Mouse (Mus musculus) neural tube, embryonic 11.5 days (tissue): ENCODE results near the gene 1700003E16Rik. TPM values are rescaled to one million over a fixed set of nuclear protein-coding genes. Genes with fewer than 3 reads are reported as not detected.
A peak's percentile ranks its signal among the peaks of the same experiment; 100 is the strongest.
"Not testable (repeated sequence)": the region's sequence is repeated elsewhere in the genome, so short reads cannot be mapped to it uniquely, and the experiment has no call there.

Experiments
- ATAC-seq: fragments of 200-750 bp; cut with Nextera tagmentation; 2 replicates; pipeline ENCODE4 v1.8.0; 2017; ENCODE audit warnings: moderate number of reproducible peaks, mild to moderate bottlenecking, moderate TSS enrichment, moderate library complexity; ENCODE audit not compliant: insufficient read depth, low FRiP score, low TSS enrichment
- DNase-seq: peaks from one replicate; pipeline ENCODE4 v3.0.0-alpha.2; 2015; ENCODE audit warnings: low spot score
- H3K27ac ChIP-seq: fragments of 300-500 bp; sonication (generic); 2 replicates; pipeline ENCODE4 v1.5.1; 2014; ENCODE audit warnings: low read depth, mild to moderate bottlenecking, low read length
- H3K27me3 ChIP-seq: fragments of 300-500 bp; sonication (generic); 2 replicates; pipeline ENCODE4 v1.6.1; 2014; ENCODE audit warnings: mild to moderate bottlenecking, low read length, mixed read lengths; ENCODE audit not compliant: control insufficient read depth, insufficient read depth
- H3K36me3 ChIP-seq: fragments of 300-500 bp; sonication (generic); 2 replicates; pipeline ENCODE4 v1.6.1; 2014; ENCODE audit warnings: mild to moderate bottlenecking, low read length, moderate library complexity, mixed read lengths; ENCODE audit not compliant: control insufficient read depth, insufficient read depth
- H3K4me1 ChIP-seq: fragments of 300-500 bp; sonication (generic); 2 replicates; pipeline ENCODE4 v1.6.1; 2014; ENCODE audit warnings: low read length, mixed read lengths; ENCODE audit not compliant: control insufficient read depth, insufficient read depth
- H3K4me2 ChIP-seq: fragments of 300-500 bp; sonication (generic); 2 replicates; pipeline ENCODE4 v1.6.1; 2014; ENCODE audit warnings: low read depth, mild to moderate bottlenecking, moderate library complexity
- H3K4me3 ChIP-seq: fragments of 300-500 bp; sonication (generic); 2 replicates; pipeline ENCODE4 v1.5.1; 2014; ENCODE audit warnings: low read depth, low read length
- H3K9ac ChIP-seq: fragments of 300-500 bp; sonication (generic); 2 replicates; pipeline ENCODE4 v1.6.1; 2014; ENCODE audit warnings: mild to moderate bottlenecking, low read length
- H3K9me3 ChIP-seq: fragments of 300-500 bp; sonication (generic); 2 replicates; pipeline ENCODE4 v1.6.1; 2016; ENCODE audit warnings: low read length; ENCODE audit not compliant: control insufficient read depth
- WGBS: fragments of 180-500 bp; shearing (Covaris S2); extraction: QIAGEN DNeasy Blood & Tissue Kit; methylation state at CpG from one replicate; pipeline ENCODE4 v1.1.7; 2014; 5-methylcytosine and 5-hydroxymethylcytosine counted together
- polyA plus RNA-seq: library from polyadenylated mRNA; unstranded; fragments of >200 nt; fragmentation: Nextera tagmentation; extraction: Ambion mirVana; gene quantifications from 2 replicates; pipeline ENCODE4 v1.2.1, GENCODE M21; 2014

Gene 1700003E16Rik
- polyA plus RNA-seq, 1 experiment from 2014 or later, result 1.5 TPM

- H3K4me3 ChIP-seq, result no peak overlapping the region
- no peak overlapping the region for H3K9ac ChIP-seq
- no peak for DNase-seq
- H3K4me2 ChIP-seq, result no peak overlapping the region
- H3K36me3 ChIP-seq, result peaks cover 8% of the 10 kb centered on the region
- WGBS, result 85% methylated on average over 2 of the region's 2 CpGs
- ATAC-seq, result no peak
- no peak overlapping the region for H3K27ac ChIP-seq
- peaks cover 10% of the 10 kb centered on the region; the same call in 1 of the 2 replicates for H3K4me1 ChIP-seq
- H3K9me3 ChIP-seq, result no peaks in the 10 kb centered on the region
- no peaks in the 10 kb centered on the region for H3K27me3 ChIP-seq
Measured at GRCm38 (mm10) chr6:83145209-83145608, 11.0 kb upstream of the 1700003E16Rik start.

GRCm38 (mm10) chr6:83145805-83146204 lies 10.4 kb upstream of the 1700003E16Rik start:
- H3K36me3 ChIP-seq, result peaks cover 8% of the 10 kb centered on the region
- no peak overlapping the region for H3K9ac ChIP-seq
- no peak for ATAC-seq
- WGBS, result 73% methylated on average over 9 of the region's 9 CpGs
- no peak overlapping the region for H3K27ac ChIP-seq
- no peak overlapping the region for H3K4me2 ChIP-seq
- H3K4me1 ChIP-seq, result peaks cover 10% of the 10 kb centered on the region; the same call in 1 of the 2 replicates
- H3K4me3 ChIP-seq, result no peak overlapping the region
- DNase-seq, result no peak
- no peaks in the 10 kb centered on the region for H3K27me3 ChIP-seq
- H3K9me3 ChIP-seq, result no peaks in the 10 kb centered on the region

GRCm38 (mm10) chr6:83147280-83147679 lies 8.9 kb upstream of the 1700003E16Rik start:
- H3K27ac ChIP-seq, result no peak overlapping the region
- no peak overlapping the region for H3K4me3 ChIP-seq
- no peak overlapping the region for H3K9ac ChIP-seq
- peaks cover 10% of the 10 kb centered on the region for H3K36me3 ChIP-seq
- H3K27me3 ChIP-seq, result no peaks in the 10 kb centered on the region
- no peaks in the 10 kb centered on the region for H3K9me3 ChIP-seq
- H3K4me1 ChIP-seq, result peaks cover 3% of the 10 kb centered on the region; the same call in 1 of the 2 replicates
- no peak for DNase-seq
- ATAC-seq, result no peak
- no peak overlapping the region for H3K4me2 ChIP-seq
- WGBS, result 63% methylated on average over 7 of the region's 7 CpGs

GRCm38 (mm10) chr6:83151721-83152120 lies 4.5 kb upstream of the 1700003E16Rik start:
- Histone ChIP-seq H3K4me1 (0 out of 2 replicates have a peak, but pooled peaks cover 4% of the 10 kb centered on the region), H3K27ac (no peak overlapping the region), H3K27me3 (no peaks in the 10 kb centered on the region), H3K4me3 (no peak overlapping the region), H3K9ac (no peak overlapping the region), H3K9me3 (no peaks in the 10 kb centered on the region), H3K36me3 (peaks cover 12% of the 10 kb centered on the region), H3K4me2 (no peak overlapping the region)
- WGBS, result 28% methylated on average over 8 of the region's 8 CpGs
- no peak for DNase-seq
- ATAC-seq, result no peak

GRCm38 (mm10) chr6:83153038-83153437 lies 3.2 kb upstream of the 1700003E16Rik start:
- H3K4me3 ChIP-seq, result no peak overlapping the region
- no peak overlapping the region for H3K27ac ChIP-seq
- DNase-seq, result no peak
- no peak for ATAC-seq
- no peaks in the 10 kb centered on the region for H3K27me3 ChIP-seq
- no peak overlapping the region for H3K9ac ChIP-seq
- H3K4me1 ChIP-seq, result 0 out of 2 replicates have a peak, but pooled peaks cover 4% of the 10 kb centered on the region
- H3K9me3 ChIP-seq, result no peaks in the 10 kb centered on the region
- H3K36me3 ChIP-seq, result peaks cover 7% of the 10 kb centered on the region
- WGBS, result 84% methylated on average over 12 of the region's 12 CpGs
- H3K4me2 ChIP-seq, result no peak overlapping the region

GRCm38 (mm10) chr6:83153485-83153884 lies 2.7 kb upstream of the 1700003E16Rik start:
- 82% methylated on average over 5 of the region's 5 CpGs for WGBS
- no peak overlapping the region for H3K4me3 ChIP-seq
- H3K9ac ChIP-seq, result no peak overlapping the region
- DNase-seq (no peak), ATAC-seq (no peak)
- 0 out of 2 replicates have a peak, but pooled peaks cover 4% of the 10 kb centered on the region for H3K4me1 ChIP-seq
- H3K4me2 ChIP-seq, result no peak overlapping the region
- H3K9me3 ChIP-seq, result no peaks in the 10 kb centered on the region
- peaks cover 7% of the 10 kb centered on the region for H3K36me3 ChIP-seq
- no peak overlapping the region for H3K27ac ChIP-seq
- H3K27me3 ChIP-seq, result no peaks in the 10 kb centered on the region

GRCm38 (mm10) chr6:83155552-83156238 lies 509 bp upstream of the 1700003E16Rik start:
- Histone ChIP-seq H3K36me3 (peaks cover 4% of the 10 kb centered on the region; the same call in 1 of the 2 replicates), H3K9me3 (no peaks in the 10 kb centered on the region), H3K4me1 (0 out of 2 replicates have a peak, but pooled peaks cover 4% of the 10 kb centered on the region), H3K9ac (peak overlapping the region; percentile 60), H3K27ac (0 out of 2 replicates have a peak overlapping the region, but pooled peaks have one; percentile 28), H3K4me3 (peak overlapping the region; percentile 55), H3K4me2 (peak overlapping the region; percentile 91), H3K27me3 (peaks cover 7% of the 10 kb centered on the region)
- ATAC-seq (peak; percentile 42), DNase-seq (no peak)
- 8% methylated on average over 23 of the region's 23 CpGs for WGBS

- peaks cover 27% of the 10 kb centered on the region for H3K27me3 ChIP-seq
- not testable (repeated sequence) for H3K4me1 ChIP-seq, H3K36me3 ChIP-seq, H3K9me3 ChIP-seq, H3K27ac ChIP-seq, H3K4me2 ChIP-seq, H3K9ac ChIP-seq, H3K4me3 ChIP-seq, ATAC-seq
- DNase-seq, result peak; percentile 55
- 40% methylated on average over 3 of the region's 3 CpGs for WGBS
Measured at GRCm38 (mm10) chr6:83159456-83159855, 3.3 kb downstream of the 1700003E16Rik start.

- no peak for DNase-seq
- H3K36me3 ChIP-seq, result no peaks in the 10 kb centered on the region
- WGBS, result 5% methylated on average over 19 of the region's 19 CpGs
Measured at GRCm38 (mm10) chr6:83161442-83161841, 5.2 kb downstream of the 1700003E16Rik start.

More at GRCm38 (mm10) chr6:83161442-83161841, 5.2 kb downstream of the 1700003E16Rik start:
- peaks cover 27% of the 10 kb centered on the region for H3K27me3 ChIP-seq
- ATAC-seq, result no peak
- no peak overlapping the region for H3K27ac ChIP-seq
- no peaks in the 10 kb centered on the region for H3K9me3 ChIP-seq
- H3K4me2 ChIP-seq, result peak overlapping the region; percentile 41
- peaks cover 5% of the 10 kb centered on the region; the same call in 1 of the 2 replicates for H3K4me1 ChIP-seq
- H3K9ac ChIP-seq, result no peak overlapping the region
- peak overlapping the region; percentile 26 for H3K4me3 ChIP-seq
